Mouse (Mus musculus) liver, embryonic 14.5 days (tissue): Measurements from ENCODE around the gene Sstr3. TPM values are rescaled to one million over a fixed set of nuclear protein-coding genes. Genes with fewer than 3 reads are reported as not detected.

Experiments
- ATAC-seq: fragments of 200-750 bp; cut with Nextera tagmentation; 2 replicates; pipeline ENCODE4 v1.8.0; 2017; ENCODE audit warnings: moderate number of reproducible peaks, mild to moderate bottlenecking, moderate library complexity; ENCODE audit not compliant: insufficient read depth
- DNase-seq, 3 experiments: peaks; one replicate each; pipeline ENCODE4 v3.0.0-alpha.2; 2012 to 2013; ENCODE audit warnings: low read depth in 3 of 3, low spot score in 3 of 3
- H3K27ac ChIP-seq: fragments of 300-500 bp; sonication (generic); 2 replicates; pipeline ENCODE4 v1.5.1; 2014; ENCODE audit warnings: moderate library complexity, mild to moderate bottlenecking, control low read depth, inconsistent platforms
- H3K27me3 ChIP-seq: fragments of 300-500 bp; sonication (generic); 2 replicates; pipeline ENCODE4 v1.6.1; 2014; ENCODE audit warnings: mild to moderate bottlenecking, low read length, moderate library complexity; ENCODE audit not compliant: control insufficient read depth, insufficient read depth
- H3K36me3 ChIP-seq: fragments of 300-500 bp; sonication (generic); replicated peaks from 2 replicates; pipeline ENCODE4 v1.6.1; 2014; ENCODE audit warnings: low read depth; ENCODE audit not compliant: control insufficient read depth, insufficient read depth
- H3K4me1 ChIP-seq, 2 experiments: fragments of 200-500 bp in 1 of 2; fragments of 300-500 bp in 1 of 2; sonication (generic) in 1 of 2; replicated peaks; 2 replicates each; pipeline ENCODE4 v1.6.1; 2012 to 2014; ENCODE audit warnings: antibody characterized with exemption in 1 of 2, inconsistent platforms in 1 of 2, low read length in 1 of 2; ENCODE audit not compliant: control insufficient read depth in 2 of 2, insufficient read depth in 2 of 2
- H3K4me2 ChIP-seq: fragments of 300-500 bp; sonication (generic); 2 replicates; pipeline ENCODE4 v1.6.1; 2014; ENCODE audit warnings: low read depth, mild to moderate bottlenecking, control low read depth, moderate library complexity
- H3K4me3 ChIP-seq, 2 experiments: fragments of 200-500 bp in 1 of 2; fragments of 300-500 bp in 1 of 2; sonication (generic) in 1 of 2; 2 replicates each; pipeline ENCODE4 v1.5.1; 2012 to 2014; ENCODE audit warnings: low read depth in 2 of 2, low read length in 2 of 2, mild to moderate bottlenecking in 2 of 2, control low read depth in 1 of 2, inconsistent platforms in 1 of 2, moderate library complexity in 1 of 2; ENCODE audit not compliant: insufficient read depth in 1 of 2
- H3K9ac ChIP-seq: fragments of 300-500 bp; sonication (generic); replicated peaks from 2 replicates; pipeline ENCODE4 v1.6.1; 2014; ENCODE audit warnings: mild to moderate bottlenecking, control low read depth, moderate library complexity
- H3K9me3 ChIP-seq: fragments of 300-500 bp; sonication (generic); 2 replicates; pipeline ENCODE4 v1.6.1; 2016; ENCODE audit warnings: low read length, mixed read lengths; ENCODE audit not compliant: control insufficient read depth
- CTCF ChIP-seq: IDR thresholded peaks from 2 replicates; pipeline ENCODE4 v1.5.1; 2016; ENCODE audit warnings: antibody characterized with exemption, low read depth, control low read depth
- EP300 ChIP-seq: IDR thresholded peaks from 2 replicates; pipeline ENCODE4 v1.6.1; 2016; ENCODE audit warnings: antibody characterized with exemption, low read depth
- WGBS: fragments of 180-500 bp; shearing (Covaris S2); extraction: QIAGEN DNeasy Blood & Tissue Kit; methylation state at CpG from one replicate; pipeline ENCODE4 v1.1.7; 2014; ENCODE audit not compliant: insufficient replicate concordance; 5-methylcytosine and 5-hydroxymethylcytosine counted together
- polyA plus RNA-seq, 2 experiments: library from polyadenylated mRNA; depleted of rRNA in 1 of 2; stranded (reverse) in 1 of 2; unstranded in 1 of 2; fragments of >200 nt; fragmentation: Nextera tagmentation in 1 of 2; extraction: Ambion mirVana in 1 of 2; gene quantifications; 2 replicates each; pipeline versions ENCODE4 v1.2.1 to v1.2.3; 2012 to 2014

Gene Sstr3
- polyA plus RNA-seq, 2 experiments = 0.01 to 0.03 TPM

GRCm38 (mm10) chr15:78491301-78491700 lies 53.2 kb downstream of the Sstr3 start:
- Histone ChIP-seq H3K4me1 (peaks cover 0 to 4% of the 10 kb centered on the region in 2 experiments; a peak in 1 of 4 replicates), H3K9ac (no peak overlapping the region), H3K4me2 (no peak overlapping the region), H3K27me3 (no peaks in the 10 kb centered on the region), H3K27ac (no peak overlapping the region), H3K9me3 (no peaks in the 10 kb centered on the region), H3K36me3 (no peaks in the 10 kb centered on the region), H3K4me3 (no peak overlapping the region)
- DNase-seq (no peak), ATAC-seq (no peak)
- no peak for TF ChIP-seq CTCF
- TF ChIP-seq EP300 = no peak
- WGBS = 49% methylated on average over 3 of the region's 3 CpGs

GRCm38 (mm10) chr15:78489906-78490305 lies 54.6 kb downstream of the Sstr3 start:
- Histone ChIP-seq H3K4me3 (no peak overlapping the region), H3K9ac (no peak overlapping the region), H3K4me1 (peaks cover 0 to 4% of the 10 kb centered on the region in 2 experiments; a peak in 1 of 4 replicates), H3K27me3 (no peaks in the 10 kb centered on the region), H3K9me3 (no peaks in the 10 kb centered on the region), H3K36me3 (no peaks in the 10 kb centered on the region), H3K4me2 (no peak overlapping the region), H3K27ac (no peak overlapping the region)
- WGBS = 62% methylated on average over 8 of the region's 8 CpGs
- TF ChIP-seq EP300 (no peak), CTCF (no peak)
- no peak for DNase-seq
- ATAC-seq = no peak

GRCm38 (mm10) chr15:78489248-78489647 lies 55.2 kb downstream of the Sstr3 start:
- H3K9me3 ChIP-seq = no peaks in the 10 kb centered on the region
- no peaks in the 10 kb centered on the region for H3K27me3 ChIP-seq
- TF ChIP-seq CTCF (no peak), EP300 (no peak)
- no peak for DNase-seq
- H3K4me3 ChIP-seq = no peak overlapping the region
- H3K4me2 ChIP-seq = no peak overlapping the region
- no peak overlapping the region for H3K9ac ChIP-seq
- 65% methylated on average over 3 of the region's 3 CpGs for WGBS
- ATAC-seq = no peak
- H3K27ac ChIP-seq = no peak overlapping the region
- H3K36me3 ChIP-seq = no peaks in the 10 kb centered on the region
- peaks cover 0 to 4% of the 10 kb centered on the region in 2 experiments; a peak in 1 of 4 replicates for H3K4me1 ChIP-seq

- TF ChIP-seq CTCF = no peak
- no peak for TF ChIP-seq EP300
- no peak overlapping the region for H3K4me2 ChIP-seq
- DNase-seq = no peak
- 36% methylated on average over 4 of the region's 4 CpGs for WGBS
- H3K36me3 ChIP-seq = no peaks in the 10 kb centered on the region
- no peak for ATAC-seq
- H3K9me3 ChIP-seq = no peaks in the 10 kb centered on the region
- H3K4me3 ChIP-seq = no peak overlapping the region
- 0 out of 4 replicates have a peak, but pooled peaks cover 0 to 2% of the 10 kb centered on the region in 2 experiments for H3K4me1 ChIP-seq
- no peaks in the 10 kb centered on the region for H3K27me3 ChIP-seq
- no peak overlapping the region for H3K27ac ChIP-seq
- H3K9ac ChIP-seq = no peak overlapping the region
Observed at GRCm38 (mm10) chr15:78487066-78487465, 57.4 kb downstream of the Sstr3 start.

Other genes starting within 250 kb of the Sstr3 start
- 1.6 and 1.9 TPM in 2 replicates for gene Csf2rb2, start 239.0 kb downstream of the Sstr3 start, polyA plus RNA-seq (2012; rRNA removed)
- gene Csf2rb2, start 239.0 kb downstream of the Sstr3 start, polyA plus RNA-seq (2014; fragmentation: Nextera tagmentation; extraction: Ambion mirVana) = 1.1 and 1.2 TPM in 2 replicates
- 4.3 and 4.5 TPM in 2 replicates for gene Csf2rb, start 218.9 kb downstream of the Sstr3 start, polyA plus RNA-seq (2012; rRNA removed)
- gene Csf2rb, start 218.9 kb downstream of the Sstr3 start, polyA plus RNA-seq (2014; fragmentation: Nextera tagmentation; extraction: Ambion mirVana) = 5.0 and 5.9 TPM in 2 replicates
- gene Tex33, start 148.8 kb downstream of the Sstr3 start, polyA plus RNA-seq (2012; rRNA removed) = 0.08 TPM in 1 of 2 replicates, not detected in the other
- gene Tex33, start 148.8 kb downstream of the Sstr3 start, polyA plus RNA-seq (2014; fragmentation: Nextera tagmentation; extraction: Ambion mirVana) = not detected in 2 replicates
- 90.5 and 90.6 TPM in 2 replicates for gene Tst, start 138.8 kb downstream of the Sstr3 start, polyA plus RNA-seq (2012; rRNA removed)
- 168 and 179 TPM in 2 replicates for gene Tst, start 138.8 kb downstream of the Sstr3 start, polyA plus RNA-seq (2014; fragmentation: Nextera tagmentation; extraction: Ambion mirVana)
- 90.7 and 101 TPM in 2 replicates for gene Mpst, start 138.3 kb downstream of the Sstr3 start, polyA plus RNA-seq (2012; rRNA removed)
- gene Mpst, start 138.3 kb downstream of the Sstr3 start, polyA plus RNA-seq (2014; fragmentation: Nextera tagmentation; extraction: Ambion mirVana) = 6.0 and 6.8 TPM in 2 replicates
- 7.1 and 8.7 TPM in 2 replicates for gene Kctd17, start 116.1 kb downstream of the Sstr3 start, polyA plus RNA-seq (2012; rRNA removed)
- gene Kctd17, start 116.1 kb downstream of the Sstr3 start, polyA plus RNA-seq (2014; fragmentation: Nextera tagmentation; extraction: Ambion mirVana) = 3.0 and 3.3 TPM in 2 replicates
- gene Tmprss6, start 76.1 kb downstream of the Sstr3 start, polyA plus RNA-seq (2012; rRNA removed) = 11.9 and 14.4 TPM in 2 replicates
- 9.8 and 10.7 TPM in 2 replicates for gene Tmprss6, start 76.1 kb downstream of the Sstr3 start, polyA plus RNA-seq (2014; fragmentation: Nextera tagmentation; extraction: Ambion mirVana)
- gene Il2rb, start 49.4 kb downstream of the Sstr3 start, polyA plus RNA-seq (2012; rRNA removed) = 0.26 and 0.29 TPM in 2 replicates
- gene Il2rb, start 49.4 kb downstream of the Sstr3 start, polyA plus RNA-seq (2014; fragmentation: Nextera tagmentation; extraction: Ambion mirVana) = 0.37 and 0.52 TPM in 2 replicates
- gene C1qtnf6, start 13.3 kb downstream of the Sstr3 start, polyA plus RNA-seq (2012; rRNA removed) = 4.1 and 4.6 TPM in 2 replicates
- 4.7 and 5.0 TPM in 2 replicates for gene C1qtnf6, start 13.3 kb downstream of the Sstr3 start, polyA plus RNA-seq (2014; fragmentation: Nextera tagmentation; extraction: Ambion mirVana)
- gene Rac2, start 28.1 kb upstream of the Sstr3 start, polyA plus RNA-seq (2012; rRNA removed) = 57.5 and 69.6 TPM in 2 replicates
- 108 and 117 TPM in 2 replicates for gene Rac2, start 28.1 kb upstream of the Sstr3 start, polyA plus RNA-seq (2014; fragmentation: Nextera tagmentation; extraction: Ambion mirVana)
- gene Cyth4, start 52.4 kb upstream of the Sstr3 start, polyA plus RNA-seq (2012; rRNA removed) = 6.4 and 7.6 TPM in 2 replicates
- gene Cyth4, start 52.4 kb upstream of the Sstr3 start, polyA plus RNA-seq (2014; fragmentation: Nextera tagmentation; extraction: Ambion mirVana) = 4.3 and 4.9 TPM in 2 replicates
- not detected in 2 replicates for gene Elfn2, start 174.1 kb upstream of the Sstr3 start, polyA plus RNA-seq (2012; rRNA removed)
- 0.04 TPM in 1 of 2 replicates, not detected in the other for gene Elfn2, start 174.1 kb upstream of the Sstr3 start, polyA plus RNA-seq (2014; fragmentation: Nextera tagmentation; extraction: Ambion mirVana)
- gene Mfng, start 228.8 kb upstream of the Sstr3 start, polyA plus RNA-seq (2012; rRNA removed) = 3.4 and 3.7 TPM in 2 replicates
- 2.9 and 3.6 TPM in 2 replicates for gene Mfng, start 228.8 kb upstream of the Sstr3 start, polyA plus RNA-seq (2014; fragmentation: Nextera tagmentation; extraction: Ambion mirVana)